Mouse (Mus musculus): Measurements from ENCODE around the gene Ppp1r14b.
"Not testable (repeated sequence)": the region's sequence is repeated elsewhere in the genome, so short reads cannot be mapped to it uniquely, and the experiment has no call there.

The Ppp1r14b gene

GRCm38 (mm10) chr19:6975537-6976521 is 1.1 kb downstream of the Ppp1r14b start, which contains the start of gene Plcb3:
Gene Plcb3, minus strand, starts transcription at chr19:6976470.
- peak; percentile 62 for DNase-seq (ENCODE audit: low read depth, low spot score)

- no peak for DNase-seq (ENCODE audit: low read depth, low spot score)
Measured at GRCm38 (mm10) chr19:6977759-6978638, 3.2 kb downstream of the Ppp1r14b start.

- no peak for DNase-seq (ENCODE audit: low read depth, low spot score)
Measured at GRCm38 (mm10) chr19:6978639-6978974, 3.8 kb downstream of the Ppp1r14b start.

- no peak for DNase-seq (ENCODE audit: low read depth, low spot score)
Measured at GRCm38 (mm10) chr19:6979001-6979479, 4.3 kb downstream of the Ppp1r14b start.

- DNase-seq (ENCODE audit: low read depth, low spot score), result peak; percentile 96
Measured at GRCm38 (mm10) chr19:6979486-6980380, 5.0 kb downstream of the Ppp1r14b start.

- peak; percentile 97 for DNase-seq (ENCODE audit: low read depth, low spot score)
Measured at GRCm38 (mm10) chr19:6980381-6981093, 5.8 kb downstream of the Ppp1r14b start, which contains the start of gene Fkbp2. Gene Fkbp2, minus strand, starts transcription at chr19:6980501.

DNA sequence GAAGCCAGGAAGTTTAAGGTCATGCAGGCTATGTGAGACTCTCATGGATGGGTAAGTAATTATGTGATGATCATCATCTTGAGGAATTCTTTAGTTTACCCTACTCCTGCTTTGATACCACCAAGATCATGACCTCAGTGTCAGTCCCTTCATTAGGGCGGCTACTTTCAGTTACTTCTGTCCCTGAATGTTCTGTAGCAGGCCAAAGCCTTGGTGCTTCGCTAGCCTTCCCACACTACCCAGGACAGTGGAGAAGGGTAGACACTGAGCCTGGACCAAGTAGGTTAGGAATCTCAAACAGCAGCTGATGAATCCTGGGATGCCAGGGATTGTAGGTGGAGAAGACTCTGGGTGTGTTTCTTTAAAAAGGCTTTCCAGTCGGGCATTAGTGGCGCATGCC is 6.7 kb downstream of the Ppp1r14b start:
- DNase-seq (ENCODE audit: low read depth, low spot score), result no peak

GRCm38 (mm10) chr19:6983621-6984020 is 8.9 kb downstream of the Ppp1r14b start:
- DNase-seq (ENCODE audit: low read depth, low spot score), result no peak

DNA sequence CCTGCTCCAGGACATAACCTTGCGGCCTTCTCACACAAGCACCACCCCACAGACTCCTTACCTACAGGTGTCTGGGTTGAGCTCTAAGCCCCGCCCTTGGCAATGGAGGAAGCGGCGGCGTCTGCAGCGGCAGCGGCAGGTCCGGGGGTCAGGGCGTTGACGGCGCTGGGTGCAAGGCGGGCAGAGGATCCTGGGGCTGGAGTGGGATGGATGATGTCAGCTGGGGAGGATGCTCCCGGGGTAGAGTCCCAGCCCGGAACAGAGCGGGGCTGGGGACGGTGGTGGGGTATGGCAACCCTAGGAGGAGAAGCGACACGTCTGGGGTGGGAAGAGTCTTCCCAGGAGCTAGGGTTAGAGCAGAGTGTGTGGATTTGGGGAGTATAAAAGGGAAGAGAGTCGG is 10.5 kb downstream of the Ppp1r14b start:
- DNase-seq (ENCODE audit: low read depth, low spot score), result no peak

- DNase-seq (ENCODE audit: low read depth, low spot score), result no peak
Measured at GRCm38 (mm10) chr19:6985951-6986708, 11.4 kb downstream of the Ppp1r14b start.

DNA sequence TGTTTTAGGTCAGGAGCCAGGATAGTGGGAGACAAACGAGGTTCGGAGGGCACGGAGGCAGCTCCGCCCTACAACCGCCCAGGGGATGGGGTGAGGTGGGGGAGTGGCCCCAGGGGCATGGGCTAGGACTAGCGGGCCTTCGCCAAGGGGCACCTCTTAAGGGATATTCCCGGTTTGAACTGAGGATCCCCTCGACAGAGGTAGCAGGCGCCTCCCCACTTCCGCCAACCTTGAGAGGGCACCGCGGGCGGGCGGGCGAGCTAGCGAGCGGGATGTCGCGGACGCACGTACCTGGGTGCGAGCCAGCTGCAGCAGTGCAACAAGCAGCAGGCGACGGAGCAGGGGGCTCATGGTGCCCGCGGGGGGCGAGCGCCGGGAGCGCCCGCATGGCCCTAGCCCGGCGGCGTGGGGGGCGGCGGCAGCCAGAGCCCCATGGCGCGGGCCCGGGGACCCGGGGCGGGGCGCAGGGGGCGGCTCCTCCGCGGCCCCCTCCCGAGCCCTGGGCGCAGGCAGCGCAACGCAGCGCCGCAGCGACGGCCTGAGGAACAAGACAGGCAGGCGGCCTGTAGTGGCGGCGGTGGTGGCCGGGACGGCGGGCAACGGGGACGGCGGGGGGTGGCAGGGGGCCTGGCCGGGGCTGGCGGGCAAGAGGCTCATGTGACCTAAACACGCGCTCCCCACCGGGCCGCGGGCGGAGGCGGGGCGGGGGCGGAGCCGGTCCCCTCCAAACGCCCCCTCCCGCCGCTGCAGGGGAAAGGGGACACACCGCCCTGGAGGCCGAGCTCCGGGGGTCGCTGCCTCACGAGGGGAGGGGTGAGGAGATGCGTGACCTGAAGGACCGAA is 12.5 kb downstream of the Ppp1r14b start, which contains the start of gene Vegfb:
Gene Vegfb, minus strand, starts transcription at position 591 of the 843 bp plus-strand sequence.
- DNase-seq (ENCODE audit: low read depth, low spot score), result no peak

GRCm38 (mm10) chr19:6987904-6988285 is 13.1 kb downstream of the Ppp1r14b start:
- no peak for DNase-seq (ENCODE audit: low read depth, low spot score)

GRCm38 (mm10) chr19:6989251-6989650 is 14.5 kb downstream of the Ppp1r14b start:
- no peak for DNase-seq (ENCODE audit: low read depth, low spot score)

DNA sequence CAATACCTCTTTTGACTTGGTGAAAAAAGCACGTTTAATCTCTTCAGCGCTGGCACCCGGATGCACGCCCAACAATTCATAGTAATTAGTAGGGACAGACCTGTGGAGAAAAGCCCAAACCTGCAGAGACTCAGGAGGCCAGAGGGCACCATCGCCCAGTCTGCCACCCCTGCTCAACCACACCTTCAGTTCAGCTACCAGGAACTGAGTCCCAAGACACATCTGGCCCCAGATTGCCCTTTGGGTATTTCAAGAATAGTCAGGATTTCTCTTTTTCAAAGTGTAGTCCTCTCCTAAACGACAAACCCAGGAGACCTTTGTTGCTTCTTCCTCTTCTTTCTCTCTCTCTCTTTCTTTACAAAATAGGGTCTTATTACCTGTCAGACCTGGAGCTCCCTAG is 15.9 kb downstream of the Ppp1r14b start:
- no peak for DNase-seq (ENCODE audit: low read depth, low spot score)

DNA sequence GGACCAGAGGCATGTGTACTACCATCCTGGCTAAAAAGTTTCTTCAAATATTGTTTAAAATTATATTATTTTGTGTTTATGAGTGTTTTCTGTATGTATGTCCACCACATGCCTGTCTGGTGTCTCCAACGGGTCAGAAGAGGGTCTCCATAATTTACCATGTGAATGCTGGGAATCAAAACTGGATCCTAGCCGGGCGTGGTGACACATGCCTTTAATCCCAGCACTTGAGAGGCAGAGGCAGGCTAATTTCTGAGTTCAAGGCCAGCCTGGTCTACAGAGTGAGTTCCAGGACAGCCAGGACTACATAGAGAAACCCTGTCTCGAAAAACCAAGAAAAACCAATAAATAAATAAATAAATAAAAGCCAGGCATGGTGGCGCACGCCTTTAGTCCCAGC is 16.4 kb downstream of the Ppp1r14b start:
- DNase-seq (ENCODE audit: low read depth, low spot score), result not testable (repeated sequence)

DNA sequence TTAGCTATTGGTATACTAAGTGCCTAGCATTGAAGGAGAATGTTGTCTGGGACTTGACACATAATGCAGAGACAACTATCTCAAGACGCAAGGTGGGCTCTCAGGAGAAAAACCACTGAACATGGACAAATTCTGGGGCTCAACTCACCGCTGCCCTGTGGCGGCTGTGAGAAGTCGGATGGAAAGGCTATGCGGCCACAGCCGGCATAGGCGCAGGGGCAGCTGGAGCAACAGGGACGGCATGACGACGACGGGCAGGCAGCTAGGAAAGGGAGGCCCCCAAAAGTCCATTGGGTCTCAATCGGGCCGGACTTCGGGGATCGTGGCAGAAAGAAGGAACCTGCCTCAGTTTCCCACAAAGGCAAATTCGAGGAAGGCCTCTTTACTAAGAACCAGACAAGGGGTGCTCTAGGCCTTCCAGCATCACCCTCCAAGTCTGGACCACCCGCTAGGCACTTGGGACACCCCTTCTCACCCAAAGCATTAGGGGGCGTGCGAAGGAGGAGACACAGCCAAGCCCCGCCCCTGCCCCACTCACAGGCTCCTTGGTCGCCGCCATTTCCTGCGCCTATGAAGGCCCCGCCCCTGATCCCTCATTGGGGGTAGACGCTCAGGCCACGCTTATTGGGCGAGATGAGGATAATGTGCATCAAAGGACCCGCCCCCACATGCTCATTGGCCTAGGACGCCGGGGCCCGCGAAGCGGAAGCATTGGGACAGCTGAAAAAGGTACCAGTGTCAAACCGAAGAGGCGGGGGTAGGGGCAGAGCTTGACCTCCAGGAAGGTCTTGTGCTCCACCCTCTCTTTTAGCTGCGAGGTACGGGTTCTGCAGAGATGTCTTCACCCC is 17.5 kb downstream of the Ppp1r14b start, which contains the start of gene Dnajc4:
Gene Dnajc4, minus strand, starts transcription at position 562 of the 848 bp plus-strand sequence.
- DNase-seq (ENCODE audit: low read depth, low spot score), result peak; percentile 90

DNA sequence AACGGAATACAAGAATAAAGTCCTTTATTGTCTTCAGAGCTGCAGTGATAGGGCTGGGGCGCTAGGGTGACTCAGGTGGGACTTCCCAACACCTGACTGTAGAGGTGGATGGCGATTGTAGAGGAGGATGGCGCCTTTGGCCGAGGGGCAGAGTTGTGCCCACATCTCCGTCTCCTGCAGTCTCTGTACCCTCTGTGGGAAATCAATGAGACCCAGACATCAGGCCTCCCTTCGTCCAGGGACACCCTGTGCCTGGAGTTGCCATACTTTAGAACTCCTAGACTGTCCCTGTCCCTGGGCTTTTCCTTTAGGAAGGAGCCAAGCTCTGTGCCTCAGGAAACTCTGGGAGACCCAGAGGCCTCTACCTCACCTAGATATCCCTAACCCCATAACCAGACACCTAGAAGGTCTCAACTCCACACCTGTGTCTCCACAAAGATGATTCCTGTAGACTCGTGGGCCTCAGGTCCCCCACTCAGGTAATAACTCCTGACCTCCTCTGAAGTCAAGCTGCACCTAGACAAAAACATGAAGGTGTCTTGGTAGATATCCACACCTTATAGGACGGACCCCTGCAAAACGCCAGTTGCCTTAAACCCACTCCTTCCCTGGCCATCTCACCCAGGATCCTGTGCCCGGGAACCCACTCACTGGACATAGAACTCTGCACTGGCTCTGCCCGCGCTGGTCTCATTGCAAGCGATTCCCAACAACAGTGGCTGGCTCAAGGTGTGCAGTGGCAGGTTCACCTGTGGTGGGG is 18.4 kb downstream of the Ppp1r14b start:
- no peak for DNase-seq (ENCODE audit: low read depth, low spot score)
